Mouse (Mus musculus) CH12.LX (cell line): Measurements from ENCODE around the gene Dnajc9.

Source experiments
- HCFC1 ChIP-seq: IDR thresholded peaks from 2 replicates; pipeline ENCODE4 v1.6.1; 2012; ENCODE audit warnings: low read depth, mild to moderate bottlenecking, inconsistent platforms, low read length, improper control_type of control experiment
- JUN ChIP-seq: IDR thresholded peaks from 2 replicates; pipeline ENCODE4 v1.6.1; 2011; ENCODE audit warnings: low read depth, mild to moderate bottlenecking, low read length, improper control_type of control experiment, moderate library complexity; ENCODE audit not compliant: insufficient read depth
- MAX ChIP-seq: IDR thresholded peaks from 2 replicates; pipeline ENCODE4 v1.6.1; 2011; ENCODE audit warnings: low read length, improper control_type of control experiment
- MYC ChIP-seq: IDR thresholded peaks from 2 replicates; pipeline ENCODE4 v1.6.1; 2011; ENCODE audit warnings: low read depth, mild to moderate bottlenecking, improper control_type of control experiment, low read length
- PAX5 ChIP-seq: IDR thresholded peaks from 2 replicates; pipeline ENCODE4 v1.6.1; 2012; ENCODE audit warnings: low read length, inconsistent platforms, mixed read lengths
- SMC3 ChIP-seq: IDR thresholded peaks from 2 replicates; pipeline ENCODE4 v1.6.1; 2011; ENCODE audit warnings: low read depth, low read length, improper control_type of control experiment
- TCF12 ChIP-seq: IDR thresholded peaks from 2 replicates; pipeline ENCODE4 v1.6.1; 2014; ENCODE audit warnings: low read depth, mild to moderate bottlenecking, inconsistent platforms, low read length, improper control_type of control experiment

DNA sequence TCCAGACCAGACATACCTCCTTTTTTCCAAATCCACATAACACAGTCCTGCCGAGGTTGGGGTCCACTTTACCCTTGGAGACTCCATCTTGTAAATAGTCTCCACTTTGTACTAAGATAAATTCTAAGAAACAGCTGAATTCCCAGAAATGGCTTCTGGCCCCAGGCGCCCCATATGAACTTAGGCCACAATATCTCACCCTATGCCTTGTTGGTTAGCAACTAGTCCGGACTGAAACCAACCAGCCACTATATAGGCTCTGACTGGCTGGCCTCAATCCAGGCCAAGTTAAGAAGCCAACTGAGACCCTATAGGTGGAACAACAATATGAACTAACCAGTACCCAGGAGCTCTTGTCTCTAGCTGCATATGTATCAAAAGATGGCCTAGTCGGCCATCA lies 3.6 kb upstream of the Dnajc9 start:
- TF ChIP-seq JUN (no peak), MYC (no peak), MAX (no peak), SMC3 (no peak), HCFC1 (no peak), TCF12 (no peak), PAX5 (no peak)
